Mouse (Mus musculus) limb, embryonic 15.5 days (tissue): ENCODE data around the gene Ankmy2. TPM values are rescaled to one million over a fixed set of nuclear protein-coding genes. Genes with fewer than 3 reads are reported as not detected.

Source experiments
- ATAC-seq: fragments of 200-750 bp; cut with Nextera tagmentation; 2 replicates; pipeline ENCODE4 v1.8.0; 2017; ENCODE audit warnings: low read depth, moderate TSS enrichment; ENCODE audit not compliant: insufficient number of reproducible peaks, low FRiP score, low TSS enrichment
- H3K27ac ChIP-seq: fragments of 300-500 bp; sonication (generic); 2 replicates; pipeline ENCODE4 v1.5.1; 2015; ENCODE audit warnings: moderate library complexity, mild to moderate bottlenecking, inconsistent platforms
- H3K27me3 ChIP-seq: fragments of 300-500 bp; sonication (generic); 2 replicates; pipeline ENCODE4 v1.6.1; 2015; ENCODE audit warnings: inconsistent platforms
- H3K36me3 ChIP-seq: fragments of 300-500 bp; sonication (generic); 2 replicates; pipeline ENCODE4 v1.6.1; 2015; ENCODE audit warnings: inconsistent platforms
- H3K4me1 ChIP-seq: fragments of 300-500 bp; sonication (generic); 2 replicates; pipeline ENCODE4 v1.6.1; 2015; ENCODE audit warnings: inconsistent platforms
- H3K4me2 ChIP-seq: fragments of 300-500 bp; sonication (generic); 2 replicates; pipeline ENCODE4 v1.6.1; 2015; ENCODE audit warnings: mild to moderate bottlenecking, inconsistent platforms
- H3K4me3 ChIP-seq: fragments of 300-500 bp; sonication (generic); 2 replicates; pipeline ENCODE4 v1.5.1; 2015; ENCODE audit warnings: mild to moderate bottlenecking, inconsistent platforms
- H3K9ac ChIP-seq: fragments of 300-500 bp; sonication (generic); 2 replicates; pipeline ENCODE4 v1.6.1; 2015; ENCODE audit warnings: inconsistent platforms
- H3K9me3 ChIP-seq: fragments of 300-500 bp; sonication (generic); 2 replicates; pipeline ENCODE4 v1.6.1; 2016; ENCODE audit warnings: inconsistent platforms
- WGBS: fragments of 180-500 bp; shearing (Covaris S2); methylation state at CpG from one replicate; pipeline ENCODE4 v1.1.7; 2015; 5-methylcytosine and 5-hydroxymethylcytosine counted together
- polyA plus RNA-seq: library from polyadenylated mRNA; unstranded; fragments of >200 nt; fragmentation: Nextera tagmentation; extraction: Ambion mirVana; gene quantifications from 2 replicates; pipeline ENCODE4 v1.2.1, GENCODE M21; 2015

Ankmy2 gene
- polyA plus RNA-seq, 1 experiment from 2014 or later: 33.9 TPM

DNA sequence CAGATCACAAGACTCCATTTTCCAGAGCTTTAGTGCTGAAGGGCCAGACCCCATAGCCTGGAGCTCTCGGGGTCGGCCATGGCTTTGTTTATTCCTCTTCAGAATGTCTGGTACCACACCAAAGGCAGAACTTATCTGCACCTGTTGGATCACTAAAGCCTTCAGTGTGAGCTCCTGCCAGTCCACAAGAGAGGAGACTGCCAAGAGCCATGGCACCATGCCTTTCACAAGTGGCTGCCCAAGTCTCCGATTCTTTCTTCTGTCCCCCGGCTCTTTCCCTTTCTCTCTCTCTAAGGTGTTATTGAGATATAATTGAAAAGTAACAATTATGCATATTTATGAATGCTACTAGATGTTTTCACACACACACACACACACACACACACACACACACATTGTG lies 53.2 kb downstream of the Ankmy2 start:
- no peak overlapping the region for H3K4me3 ChIP-seq
- peaks cover 7% of the 10 kb centered on the region for H3K4me1 ChIP-seq
- no peak overlapping the region for H3K9ac ChIP-seq
- ATAC-seq: no peak
- H3K36me3 ChIP-seq: no peaks in the 10 kb centered on the region
- no peak overlapping the region for H3K4me2 ChIP-seq
- 61% methylated on average over 4 of the region's 4 CpGs for WGBS
- no peaks in the 10 kb centered on the region for H3K27me3 ChIP-seq
- no peaks in the 10 kb centered on the region for H3K9me3 ChIP-seq
- H3K27ac ChIP-seq: no peak overlapping the region

DNA sequence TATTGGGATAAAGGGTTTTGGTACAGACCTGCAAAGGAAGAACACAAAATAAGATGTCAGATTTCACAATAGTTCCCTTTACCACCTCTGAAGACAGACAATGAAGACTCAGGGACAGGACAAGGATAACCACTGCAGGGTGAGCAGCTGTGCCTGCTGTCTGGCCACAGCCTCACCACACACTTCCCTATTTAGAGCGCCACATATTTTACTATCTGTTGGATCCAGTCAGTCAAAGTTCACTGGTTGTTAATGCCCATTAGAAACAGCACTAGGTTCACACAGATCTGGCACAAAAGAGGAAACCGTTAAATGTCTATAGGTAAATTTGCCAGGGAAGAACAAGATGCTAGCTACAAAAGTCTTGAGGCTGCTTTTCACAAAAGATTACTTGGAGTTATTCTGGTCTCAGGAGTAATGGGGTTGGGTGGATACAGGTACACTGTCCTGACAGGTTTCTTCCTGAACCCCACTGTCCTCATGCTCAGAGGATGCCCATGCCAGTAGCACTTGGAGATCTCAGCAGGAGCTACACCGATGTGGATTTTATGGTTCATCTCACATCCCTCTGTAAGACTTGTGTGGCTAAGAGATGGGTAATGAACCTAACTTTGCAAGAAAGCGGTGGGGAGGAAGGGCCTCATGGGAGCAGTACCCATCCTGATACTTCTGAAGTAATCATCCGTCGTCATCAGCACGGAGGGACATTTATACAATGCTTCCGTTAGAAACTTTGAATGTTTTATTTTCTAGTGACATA lies 57.7 kb downstream of the Ankmy2 start:
- Histone ChIP-seq H3K27me3 (no peaks in the 10 kb centered on the region), H3K27ac (no peak overlapping the region), H3K4me2 (no peak overlapping the region), H3K4me3 (no peak overlapping the region), H3K9me3 (no peaks in the 10 kb centered on the region), H3K4me1 (peaks cover 5% of the 10 kb centered on the region), H3K9ac (no peak overlapping the region), H3K36me3 (no peaks in the 10 kb centered on the region)
- no peak for ATAC-seq
- WGBS: 49% methylated on average over 8 of the region's 8 CpGs

DNA sequence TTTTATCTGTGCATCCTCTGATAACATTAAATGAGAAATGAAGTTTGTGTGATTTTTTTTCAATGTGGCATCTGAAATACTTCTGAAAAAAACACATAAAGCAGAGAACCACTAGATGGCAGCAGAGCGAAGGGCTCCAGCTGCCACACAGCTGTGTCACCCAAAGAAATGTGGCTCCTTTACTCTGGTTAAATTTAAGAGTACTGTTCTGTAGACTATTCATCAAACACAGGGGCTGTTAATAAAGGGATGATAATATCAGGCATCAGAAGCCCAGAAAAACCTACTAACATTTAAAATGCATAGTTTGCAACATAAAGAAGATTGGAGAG lies 58.2 kb downstream of the Ankmy2 start:
- 0 out of 2 replicates have a peak, but pooled peaks have one; percentile 52 for ATAC-seq
- Histone ChIP-seq H3K9ac (no peak overlapping the region), H3K9me3 (no peaks in the 10 kb centered on the region), H3K4me2 (no peak overlapping the region), H3K4me3 (no peak overlapping the region), H3K36me3 (no peaks in the 10 kb centered on the region), H3K27me3 (no peaks in the 10 kb centered on the region), H3K4me1 (peaks cover 5% of the 10 kb centered on the region), H3K27ac (no peak overlapping the region)
- 0% methylated on average over 1 of the region's 1 CpGs for WGBS

DNA sequence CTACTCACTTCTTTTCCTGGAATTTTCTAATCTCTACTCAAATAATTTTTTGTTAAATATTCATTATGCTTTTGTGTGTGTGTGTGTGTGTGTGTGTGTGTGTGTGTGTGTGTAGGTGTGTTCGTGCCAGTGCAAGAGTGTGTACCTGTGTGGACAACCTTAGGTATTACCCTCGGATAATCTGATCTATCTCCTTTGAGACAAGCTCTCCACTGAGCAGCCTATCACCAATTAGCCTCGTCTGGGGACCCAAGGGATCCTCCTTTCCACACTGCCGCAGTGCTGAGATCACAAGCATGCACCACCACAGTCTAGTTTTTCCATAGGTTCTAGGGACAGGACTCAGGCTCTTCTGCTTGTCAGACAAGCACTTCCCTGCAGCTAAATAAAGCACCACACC lies 59.3 kb downstream of the Ankmy2 start:
- Histone ChIP-seq H3K27ac (no peak overlapping the region), H3K4me3 (no peak overlapping the region), H3K9ac (no peak overlapping the region), H3K27me3 (no peaks in the 10 kb centered on the region), H3K4me2 (no peak overlapping the region), H3K36me3 (no peaks in the 10 kb centered on the region), H3K4me1 (peaks cover 5% of the 10 kb centered on the region), H3K9me3 (no peaks in the 10 kb centered on the region)
- ATAC-seq: no peak
- WGBS: 69% methylated on average over 4 of the region's 4 CpGs

DNA sequence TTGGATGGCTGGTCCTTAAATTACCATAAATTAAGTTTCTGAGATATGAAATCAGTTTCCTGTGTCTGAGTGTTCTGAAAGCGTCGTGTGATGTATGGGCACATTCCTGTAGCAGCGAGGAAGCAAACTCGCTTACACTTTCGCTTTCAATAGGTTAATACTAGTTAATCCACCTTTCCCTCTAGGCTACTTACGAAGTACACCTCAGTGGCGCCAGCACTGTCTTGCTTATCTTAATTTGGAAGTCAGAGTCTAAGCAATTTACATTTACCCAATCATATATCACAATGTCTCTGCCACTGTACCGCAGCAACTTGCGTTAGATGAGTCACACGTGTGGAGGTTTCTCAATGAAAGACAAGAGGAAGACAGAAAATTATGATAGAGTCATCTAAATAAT lies 60.0 kb downstream of the Ankmy2 start:
- H3K27ac ChIP-seq: no peak overlapping the region
- no peaks in the 10 kb centered on the region for H3K27me3 ChIP-seq
- no peak overlapping the region for H3K9ac ChIP-seq
- ATAC-seq: no peak
- H3K36me3 ChIP-seq: no peaks in the 10 kb centered on the region
- H3K4me2 ChIP-seq: no peak overlapping the region
- peaks cover 5% of the 10 kb centered on the region for H3K4me1 ChIP-seq
- WGBS: 71% methylated on average over 10 of the region's 10 CpGs
- H3K9me3 ChIP-seq: no peaks in the 10 kb centered on the region
- H3K4me3 ChIP-seq: no peak overlapping the region

DNA sequence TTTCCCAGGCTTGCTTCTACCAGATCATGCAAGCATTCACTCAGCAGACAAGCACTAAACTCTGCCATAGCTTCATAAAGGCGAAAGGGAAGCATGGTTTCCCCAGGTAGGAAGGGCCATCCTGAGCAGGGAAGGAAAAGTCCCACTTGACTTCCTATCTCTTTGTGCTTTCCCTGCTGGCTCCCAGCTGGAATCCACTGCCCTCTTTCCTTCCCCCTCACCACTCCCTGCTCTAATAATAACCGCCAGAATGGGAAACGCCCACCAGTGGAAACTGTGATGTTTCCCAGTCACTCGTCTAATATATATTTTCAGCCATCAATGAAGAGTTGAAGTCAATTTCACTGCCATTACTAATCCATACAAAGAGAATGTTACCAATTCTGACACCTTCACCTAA lies 67.5 kb downstream of the Ankmy2 start:
- no peak for ATAC-seq
- Histone ChIP-seq H3K4me3 (no peak overlapping the region), H3K27me3 (no peaks in the 10 kb centered on the region), H3K36me3 (no peaks in the 10 kb centered on the region), H3K4me1 (no peaks in the 10 kb centered on the region), H3K9me3 (no peaks in the 10 kb centered on the region), H3K4me2 (no peak overlapping the region), H3K27ac (no peak overlapping the region), H3K9ac (no peak overlapping the region)
- 57% methylated on average over 4 of the region's 4 CpGs for WGBS

DNA sequence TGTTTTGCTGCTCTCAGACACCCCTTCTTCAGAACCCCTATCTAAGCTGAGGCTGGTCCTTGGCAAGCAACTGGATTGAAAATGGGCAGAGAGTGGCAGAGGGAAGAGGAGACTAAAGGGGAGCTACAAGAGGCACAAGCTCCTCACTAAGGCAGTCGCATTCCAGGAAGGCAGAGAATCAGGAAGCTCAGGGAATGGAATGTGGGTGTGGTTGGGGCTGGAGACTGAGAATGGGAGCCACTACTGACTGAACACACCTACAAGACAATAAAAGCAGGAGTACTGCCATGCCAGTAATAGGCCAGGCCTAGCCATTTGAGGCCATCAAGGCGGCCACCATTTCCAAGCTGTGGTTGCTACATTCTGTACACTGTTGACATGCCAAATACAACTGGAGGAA lies 74.5 kb downstream of the Ankmy2 start:
- Histone ChIP-seq H3K9me3 (no peaks in the 10 kb centered on the region), H3K27ac (no peak overlapping the region), H3K4me1 (no peaks in the 10 kb centered on the region), H3K9ac (no peak overlapping the region), H3K4me2 (no peak overlapping the region), H3K27me3 (no peaks in the 10 kb centered on the region), H3K36me3 (no peaks in the 10 kb centered on the region), H3K4me3 (no peak overlapping the region)
- ATAC-seq: no peak
- 79% methylated on average over 2 of the region's 2 CpGs for WGBS

DNA sequence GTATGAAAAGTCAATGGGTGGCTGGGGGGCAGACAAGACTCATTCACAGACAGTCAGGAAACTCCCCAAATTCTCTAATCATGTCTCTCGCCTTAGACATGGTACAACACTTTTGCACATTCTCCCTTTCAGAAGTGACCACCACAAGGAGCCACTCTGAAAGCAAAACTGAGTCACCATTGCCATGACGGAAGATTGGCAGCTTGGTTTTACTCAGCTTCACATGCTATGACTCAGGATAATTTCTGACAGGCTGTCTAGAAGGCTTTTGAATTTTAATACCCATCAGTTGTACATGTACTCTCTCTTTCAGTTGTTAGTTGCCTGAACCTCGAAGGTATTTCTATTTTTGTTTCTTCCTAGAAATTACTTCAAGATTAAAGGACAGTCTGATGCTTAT lies 84.3 kb downstream of the Ankmy2 start:
- Histone ChIP-seq H3K4me1 (no peaks in the 10 kb centered on the region), H3K27ac (no peak overlapping the region), H3K4me2 (no peak overlapping the region), H3K9me3 (no peaks in the 10 kb centered on the region), H3K27me3 (no peaks in the 10 kb centered on the region), H3K4me3 (no peak overlapping the region), H3K9ac (no peak overlapping the region), H3K36me3 (no peaks in the 10 kb centered on the region)
- ATAC-seq: no peak
- 80% methylated on average over 3 of the region's 3 CpGs for WGBS

Other genes with a start within 250 kb of the Ankmy2 start
- gene Agr3, start 231.5 kb upstream of the Ankmy2 start, polyA plus RNA-seq: not detected in 2 replicates
- 0.19 TPM in 1 of 2 replicates, not detected in the other for gene Agr2, start 164.2 kb upstream of the Ankmy2 start, polyA plus RNA-seq
- gene Tspan13, start 114.6 kb upstream of the Ankmy2 start, polyA plus RNA-seq: 47.1 and 50.9 TPM in 2 replicates
- gene Bzw2, start 966 bp downstream of the Ankmy2 start, polyA plus RNA-seq: 165 and 177 TPM in 2 replicates
- gene Lrrc72, start 96.3 kb downstream of the Ankmy2 start, polyA plus RNA-seq: not detected in 2 replicates
- 60.4 and 69.4 TPM in 2 replicates for gene Sostdc1, start 157.0 kb downstream of the Ankmy2 start, polyA plus RNA-seq
- gene Ispd, start 224.3 kb downstream of the Ankmy2 start, polyA plus RNA-seq: 9.0 and 9.2 TPM in 2 replicates
- gene D630036H23Rik, start 225.1 kb downstream of the Ankmy2 start, polyA plus RNA-seq: 2.0 and 2.2 TPM in 2 replicates